Mouse (Mus musculus) intestine, embryonic 16.5 days (tissue): ENCODE measurements around the gene Fastk. TPM values are rescaled to one million over a fixed set of nuclear protein-coding genes. Genes with fewer than 3 reads are reported as not detected.

ENCODE experiments used
- ATAC-seq: fragments of 200-750 bp; cut with Nextera tagmentation; 2 replicates; pipeline ENCODE4 v1.8.0; 2017; ENCODE audit warnings: moderate TSS enrichment, moderate library complexity
- H3K27ac ChIP-seq: fragments of 300-500 bp; sonication (generic); 2 replicates; pipeline ENCODE4 v1.5.1; 2014; ENCODE audit warnings: mild to moderate bottlenecking, low read length
- H3K27me3 ChIP-seq: fragments of 300-500 bp; sonication (generic); replicated peaks from 2 replicates; pipeline ENCODE4 v1.6.1; 2014; ENCODE audit warnings: low read length, control low read depth, mixed read lengths; ENCODE audit not compliant: control insufficient read depth, insufficient read depth
- H3K36me3 ChIP-seq: fragments of 300-500 bp; sonication (generic); 2 replicates; pipeline ENCODE4 v1.6.1; 2014; ENCODE audit warnings: low read length, control low read depth; ENCODE audit not compliant: control insufficient read depth, insufficient read depth
- H3K4me1 ChIP-seq: fragments of 300-500 bp; sonication (generic); 2 replicates; pipeline ENCODE4 v1.6.1; 2014; ENCODE audit warnings: low read length, control low read depth, mixed read lengths; ENCODE audit not compliant: control insufficient read depth, insufficient read depth
- H3K4me2 ChIP-seq: fragments of 300-500 bp; sonication (generic); 2 replicates; pipeline ENCODE4 v1.6.1; 2014; ENCODE audit warnings: low read depth, low read length, control low read depth
- H3K4me3 ChIP-seq: fragments of 300-500 bp; sonication (generic); 2 replicates; pipeline ENCODE4 v1.5.1; 2014; ENCODE audit warnings: mild to moderate bottlenecking, low read length
- H3K9ac ChIP-seq: fragments of 300-500 bp; sonication (generic); 2 replicates; pipeline ENCODE4 v1.6.1; 2014; ENCODE audit warnings: low read depth, low read length
- H3K9me3 ChIP-seq: fragments of 300-500 bp; sonication (generic); 2 replicates; pipeline ENCODE4 v1.6.1; 2016; ENCODE audit warnings: low read length, control low read depth; ENCODE audit not compliant: control insufficient read depth
- WGBS: fragments of 180-500 bp; shearing (Covaris S2); extraction: QIAGEN DNeasy Blood & Tissue Kit; methylation state at CpG from one replicate; pipeline ENCODE4 v1.1.7; 2014; 5-methylcytosine and 5-hydroxymethylcytosine counted together
- polyA plus RNA-seq: library from polyadenylated mRNA; unstranded; fragments of >200 nt; fragmentation: Nextera tagmentation; extraction: Ambion mirVana; gene quantifications from 2 replicates; pipeline ENCODE4 v1.2.1, GENCODE M21; 2015

Gene Fastk
- polyA plus RNA-seq, 1 experiment from 2014 or later = 113 TPM

GRCm38 (mm10) chr5:24455076-24455475 is 10.0 kb upstream of the Fastk start:
- WGBS = 69% methylated on average over 3 of the region's 3 CpGs
- Histone ChIP-seq H3K4me3 (no peak overlapping the region), H3K4me2 (peak overlapping the region; percentile 7; the same call in 1 of the 2 replicates), H3K9ac (0 out of 2 replicates have a peak overlapping the region, but pooled peaks have one; percentile 24), H3K9me3 (no peaks in the 10 kb centered on the region), H3K27ac (peak overlapping the region; percentile 50; the same call in 1 of the 2 replicates), H3K27me3 (no peaks in the 10 kb centered on the region), H3K4me1 (peaks cover 40% of the 10 kb centered on the region), H3K36me3 (no peaks in the 10 kb centered on the region)
- ATAC-seq = no peak

GRCm38 (mm10) chr5:24453985-24454303 is 8.9 kb upstream of the Fastk start:
- Histone ChIP-seq H3K4me3 (no peak overlapping the region), H3K4me2 (peak overlapping the region; percentile 96), H3K27ac (no peak overlapping the region), H3K9me3 (no peaks in the 10 kb centered on the region), H3K36me3 (no peaks in the 10 kb centered on the region), H3K4me1 (peaks cover 40% of the 10 kb centered on the region), H3K27me3 (no peaks in the 10 kb centered on the region), H3K9ac (no peak overlapping the region)
- no peak for ATAC-seq
- 14% methylated on average over 2 of the region's 2 CpGs for WGBS

GRCm38 (mm10) chr5:24453283-24453984 is 8.3 kb upstream of the Fastk start:
- ATAC-seq = no peak
- Histone ChIP-seq H3K27me3 (no peaks in the 10 kb centered on the region), H3K9me3 (no peaks in the 10 kb centered on the region), H3K4me2 (peak overlapping the region; percentile 96), H3K36me3 (no peaks in the 10 kb centered on the region), H3K4me1 (peaks cover 40% of the 10 kb centered on the region), H3K4me3 (peak overlapping the region; percentile 93), H3K27ac (peak overlapping the region; percentile 51), H3K9ac (peak overlapping the region; percentile 90)
- WGBS = 18% methylated on average over 5 of the region's 5 CpGs

GRCm38 (mm10) chr5:24452691-24453233 is 7.7 kb upstream of the Fastk start:
- Histone ChIP-seq H3K4me3 (peak overlapping the region; percentile 93), H3K4me1 (peaks cover 45% of the 10 kb centered on the region), H3K27ac (peak overlapping the region; percentile 89), H3K9ac (peak overlapping the region; percentile 90), H3K36me3 (no peaks in the 10 kb centered on the region), H3K9me3 (no peaks in the 10 kb centered on the region), H3K4me2 (peak overlapping the region; percentile 96), H3K27me3 (no peaks in the 10 kb centered on the region)
- peak; percentile 21; the same call in 1 of the 2 replicates for ATAC-seq
- whole genome bisulfite sequencing = under 1% methylated on average over 26 of the region's 29 CpGs

GRCm38 (mm10) chr5:24452030-24452690 is 7.1 kb upstream of the Fastk start, which contains the start of gene Agap3:
Agap3 (plus strand) TSS chr5:24452177.
- H3K4me2 ChIP-seq = peak within 1 kb of the TSS; percentile 96
- H3K9ac ChIP-seq = peak within 1 kb of the TSS; percentile 90
- peak within 1 kb of the TSS; percentile 91 for H3K27ac ChIP-seq
- H3K9me3 ChIP-seq = no peaks in the 10 kb centered on the region
- WGBS = under 1% methylated on average over 64 of the region's 85 CpGs
- H3K27me3 ChIP-seq = no peaks in the 10 kb centered on the region
- ATAC-seq = no peak
- H3K4me3 ChIP-seq = peak within 1 kb of the TSS; percentile 93
- no peaks in the 10 kb centered on the region for H3K36me3 ChIP-seq
- H3K4me1 ChIP-seq = peaks cover 48% of the 10 kb centered on the region

GRCm38 (mm10) chr5:24451264-24452029 is 6.4 kb upstream of the Fastk start:
- Histone ChIP-seq H3K4me2 (peak overlapping the region; percentile 96), H3K27ac (peak overlapping the region; percentile 91), H3K27me3 (no peaks in the 10 kb centered on the region), H3K36me3 (no peaks in the 10 kb centered on the region), H3K9ac (peak overlapping the region; percentile 90), H3K4me3 (peak overlapping the region; percentile 93), H3K4me1 (peaks cover 47% of the 10 kb centered on the region), H3K9me3 (no peaks in the 10 kb centered on the region)
- WGBS = 4% methylated on average over 55 of the region's 66 CpGs
- peak; percentile 79 for ATAC-seq

GRCm38 (mm10) chr5:24447624-24448298 is 2.7 kb upstream of the Fastk start, which contains the start of gene Tmub1:
Tmub1 (minus strand) TSS chr5:24447854.
- H3K27me3 ChIP-seq = no peaks in the 10 kb centered on the region
- H3K4me2 ChIP-seq = peak within 1 kb of the TSS; percentile 79
- peak; percentile 72 for ATAC-seq
- H3K4me3 ChIP-seq = peak within 1 kb of the TSS; percentile 69
- peak within 1 kb of the TSS; percentile 74 for H3K9ac ChIP-seq
- peak within 1 kb of the TSS; percentile 61 for H3K27ac ChIP-seq
- 2% methylated on average over 34 of the region's 34 CpGs for WGBS
- no peaks in the 10 kb centered on the region for H3K9me3 ChIP-seq
- no peaks in the 10 kb centered on the region; the same call in 1 of the 2 replicates for H3K36me3 ChIP-seq
- peaks cover 30% of the 10 kb centered on the region for H3K4me1 ChIP-seq

- no peak overlapping the region; the same call in 1 of the 2 replicates for H3K4me2 ChIP-seq
- no peaks in the 10 kb centered on the region; the same call in 1 of the 2 replicates for H3K36me3 ChIP-seq
- no peaks in the 10 kb centered on the region for H3K27me3 ChIP-seq
- no peak for ATAC-seq
- H3K4me1 ChIP-seq = peaks cover 30% of the 10 kb centered on the region
- no peak overlapping the region for H3K27ac ChIP-seq
- no peak overlapping the region for H3K9ac ChIP-seq
- H3K4me3 ChIP-seq = no peak overlapping the region; the same call in 1 of the 2 replicates
- WGBS = 90% methylated on average over 7 of the region's 7 CpGs
- H3K9me3 ChIP-seq = no peaks in the 10 kb centered on the region
These were observed 1.5 kb upstream of the Fastk start for GRCm38 (mm10) chr5:24446630-24447029.
